Mouse (Mus musculus): Measurements from ENCODE around the gene Pcmtd2. TPM values are rescaled to one million over a fixed set of nuclear protein-coding genes. Genes with fewer than 3 reads are reported as not detected.
"Not testable (repeated sequence)": the region's sequence is repeated elsewhere in the genome, so short reads cannot be mapped to it uniquely, and the experiment has no call there.

The Pcmtd2 gene
- 29.0 and 32.6 TPM in 2 replicates for polyA plus RNA-seq (2014; fragmentation: Nextera tagmentation; extraction: Ambion mirVana)

- Histone ChIP-seq H3K4me2 (replicated peaks) (peak within 1 kb of the TSS; percentile 64), H3K36me3 (replicated peaks; ENCODE audit: control insufficient read depth, insufficient read depth) (peaks cover 18% of the 10 kb centered on the region), H3K4me3 (replicated peaks; ENCODE audit: low read length) (peak within 1 kb of the TSS; percentile 57), H3K9me3 (ENCODE audit: control insufficient read depth, low read length) (no peaks in the 10 kb centered on the region), H3K4me1 (replicated peaks; ENCODE audit: control insufficient read depth, insufficient read depth, low read length) (peaks cover 5% of the 10 kb centered on the region; the same call in 1 of the 2 replicates), H3K27me3 (ENCODE audit: control insufficient read depth, insufficient read depth, low read length) (no peaks in the 10 kb centered on the region), H3K9ac (peak within 1 kb of the TSS; percentile 78), H3K27ac (peak within 1 kb of the TSS; percentile 81)
- DNase-seq (ENCODE audit: low spot score), result peak; percentile 91
- WGBS, result under 1% methylated on average over 35 of the region's 35 CpGs
- ATAC-seq (ENCODE audit: low FRiP score), result peak; percentile 98
Measured at GRCm38 (mm10) chr2:181837372-181838292, at the start of gene Pcmtd2. Gene Pcmtd2 (plus strand): TSS chr2:181837854.

- no peak for ATAC-seq (ENCODE audit: low FRiP score)
Measured at GRCm38 (mm10) chr2:181789396-181789795, 48.3 kb upstream of the Pcmtd2 start.

GRCm38 (mm10) chr2:181793186-181793585 lies 44.5 kb upstream of the Pcmtd2 start:
- WGBS, result 90% methylated on average over 8 of the region's 8 CpGs
- H3K36me3 ChIP-seq (replicated peaks; ENCODE audit: control insufficient read depth, insufficient read depth), result peaks cover 89% of the 10 kb centered on the region
- H3K27ac ChIP-seq; DNase-seq (ENCODE audit: low spot score); H3K9me3 ChIP-seq (ENCODE audit: control insufficient read depth, low read length); H3K4me1 ChIP-seq (replicated peaks; ENCODE audit: control insufficient read depth, insufficient read depth, low read length); H3K9ac ChIP-seq; H3K4me3 ChIP-seq (replicated peaks; ENCODE audit: low read length); H3K27me3 ChIP-seq (ENCODE audit: control insufficient read depth, insufficient read depth, low read length); H3K4me2 ChIP-seq (replicated peaks); ATAC-seq (ENCODE audit: low FRiP score): not testable (repeated sequence)

More at GRCm38 (mm10) chr2:181789396-181789795, 48.3 kb upstream of the Pcmtd2 start:
- Histone ChIP-seq H3K4me3 (replicated peaks; ENCODE audit: low read length) (no peak overlapping the region), H3K27me3 (ENCODE audit: control insufficient read depth, insufficient read depth, low read length) (no peaks in the 10 kb centered on the region), H3K4me2 (replicated peaks) (no peak overlapping the region), H3K9me3 (ENCODE audit: control insufficient read depth, low read length) (no peaks in the 10 kb centered on the region), H3K27ac (no peak overlapping the region), H3K9ac (no peak overlapping the region), H3K36me3 (replicated peaks; ENCODE audit: control insufficient read depth, insufficient read depth) (peaks cover 81% of the 10 kb centered on the region), H3K4me1 (replicated peaks; ENCODE audit: control insufficient read depth, insufficient read depth, low read length) (no peaks in the 10 kb centered on the region)
- DNase-seq (ENCODE audit: low spot score), result no peak
- 80% methylated on average over 6 of the region's 6 CpGs for WGBS

- DNase-seq (ENCODE audit: low spot score) (no peak), ATAC-seq (ENCODE audit: low FRiP score) (peak; percentile 40; the same call in 1 of the 2 replicates)
- Histone ChIP-seq H3K27ac (no peak overlapping the region), H3K4me2 (replicated peaks) (no peak overlapping the region), H3K4me3 (replicated peaks; ENCODE audit: low read length) (no peak overlapping the region), H3K36me3 (replicated peaks; ENCODE audit: control insufficient read depth, insufficient read depth) (peaks cover 79% of the 10 kb centered on the region), H3K9ac (no peak overlapping the region), H3K27me3 (ENCODE audit: control insufficient read depth, insufficient read depth, low read length) (no peaks in the 10 kb centered on the region), H3K4me1 (replicated peaks; ENCODE audit: control insufficient read depth, insufficient read depth, low read length) (no peaks in the 10 kb centered on the region), H3K9me3 (ENCODE audit: control insufficient read depth, low read length) (no peaks in the 10 kb centered on the region)
- WGBS, result 73% methylated on average over 3 of the region's 3 CpGs
Measured at GRCm38 (mm10) chr2:181795641-181796130, 42.0 kb upstream of the Pcmtd2 start.

DNA sequence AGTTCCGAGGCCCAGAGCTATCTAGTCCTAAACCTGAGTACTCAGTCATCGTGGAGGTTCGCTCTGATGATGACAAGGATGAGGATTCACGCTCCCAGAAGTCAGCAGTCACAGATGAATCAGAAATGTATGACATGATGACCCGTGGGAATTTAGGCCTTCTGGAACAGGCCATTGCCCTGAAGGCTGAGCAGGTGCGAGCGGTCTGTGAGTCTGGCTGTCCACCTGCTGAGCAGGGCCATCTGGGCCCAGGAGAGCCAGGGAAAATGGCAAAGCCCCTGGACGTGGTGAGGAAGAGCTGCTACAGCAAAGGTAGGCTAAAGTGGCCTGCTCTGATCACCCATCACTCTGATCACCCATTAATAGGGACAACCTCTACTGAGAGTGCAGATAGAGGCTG lies 40.0 kb upstream of the Pcmtd2 start:
- Histone ChIP-seq H3K9ac (no peak overlapping the region), H3K27ac (no peak overlapping the region), H3K4me3 (replicated peaks; ENCODE audit: low read length) (no peak overlapping the region), H3K4me1 (replicated peaks; ENCODE audit: control insufficient read depth, insufficient read depth, low read length) (no peaks in the 10 kb centered on the region), H3K4me2 (replicated peaks) (no peak overlapping the region), H3K9me3 (ENCODE audit: control insufficient read depth, low read length) (no peaks in the 10 kb centered on the region), H3K27me3 (ENCODE audit: control insufficient read depth, insufficient read depth, low read length) (no peaks in the 10 kb centered on the region), H3K36me3 (replicated peaks; ENCODE audit: control insufficient read depth, insufficient read depth) (peaks cover 80% of the 10 kb centered on the region)
- DNase-seq (ENCODE audit: low spot score) (no peak), ATAC-seq (ENCODE audit: low FRiP score) (no peak)
- 65% methylated on average over 8 of the region's 8 CpGs for WGBS

- H3K27me3 ChIP-seq (ENCODE audit: control insufficient read depth, insufficient read depth, low read length), result no peaks in the 10 kb centered on the region
- H3K4me1 ChIP-seq (replicated peaks; ENCODE audit: control insufficient read depth, insufficient read depth, low read length), result no peaks in the 10 kb centered on the region
- H3K9ac ChIP-seq, result no peak overlapping the region
- peaks cover 69% of the 10 kb centered on the region for H3K36me3 ChIP-seq (replicated peaks; ENCODE audit: control insufficient read depth, insufficient read depth)
- no peak overlapping the region for H3K27ac ChIP-seq
- WGBS, result 75% methylated on average over 2 of the region's 2 CpGs
- no peak overlapping the region for H3K4me3 ChIP-seq (replicated peaks; ENCODE audit: low read length)
- no peak overlapping the region for H3K4me2 ChIP-seq (replicated peaks)
- H3K9me3 ChIP-seq (ENCODE audit: control insufficient read depth, low read length), result no peaks in the 10 kb centered on the region
- DNase-seq (ENCODE audit: low spot score), result no peak
- ATAC-seq (ENCODE audit: low FRiP score), result no peak
Measured at GRCm38 (mm10) chr2:181829032-181829650, 8.5 kb upstream of the Pcmtd2 start.

DNA sequence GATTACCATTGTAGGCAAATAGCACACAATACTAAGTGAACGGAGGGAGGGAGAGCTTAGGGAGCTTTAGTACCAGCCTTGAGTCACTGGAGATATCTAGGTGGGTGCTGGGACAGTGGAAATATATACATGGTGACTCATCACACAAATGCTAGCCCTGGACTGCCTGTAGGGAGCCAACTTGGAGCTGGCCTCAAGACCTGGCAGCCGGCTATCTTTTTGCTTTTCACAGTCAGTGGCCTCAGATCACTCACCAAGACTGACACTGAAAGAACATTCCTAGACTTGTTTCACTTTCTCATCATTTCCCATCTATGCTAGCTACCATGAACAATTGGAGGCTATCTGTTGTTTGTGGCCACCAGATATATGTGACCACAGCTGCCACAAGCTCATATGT lies 4.9 kb upstream of the Pcmtd2 start:
- ATAC-seq (ENCODE audit: low FRiP score) (no peak), DNase-seq (ENCODE audit: low spot score) (no peak)
- no peak overlapping the region for H3K9ac ChIP-seq
- H3K27me3 ChIP-seq (ENCODE audit: control insufficient read depth, insufficient read depth, low read length), result no peaks in the 10 kb centered on the region
- no peaks in the 10 kb centered on the region for H3K9me3 ChIP-seq (ENCODE audit: control insufficient read depth, low read length)
- H3K36me3 ChIP-seq (replicated peaks; ENCODE audit: control insufficient read depth, insufficient read depth), result peaks cover 37% of the 10 kb centered on the region
- WGBS, result 88% methylated on average over 2 of the region's 2 CpGs
- no peak overlapping the region for H3K27ac ChIP-seq
- no peaks in the 10 kb centered on the region for H3K4me1 ChIP-seq (replicated peaks; ENCODE audit: control insufficient read depth, insufficient read depth, low read length)
- H3K4me2 ChIP-seq (replicated peaks), result no peak overlapping the region
- no peak overlapping the region for H3K4me3 ChIP-seq (replicated peaks; ENCODE audit: low read length)

- Histone ChIP-seq H3K27me3 (ENCODE audit: control insufficient read depth, insufficient read depth, low read length) (no peaks in the 10 kb centered on the region), H3K4me1 (replicated peaks; ENCODE audit: control insufficient read depth, insufficient read depth, low read length) (peaks cover 5% of the 10 kb centered on the region; the same call in 1 of the 2 replicates), H3K27ac (peak overlapping the region; percentile 81), H3K9ac (peak overlapping the region; percentile 78), H3K9me3 (ENCODE audit: control insufficient read depth, low read length) (no peaks in the 10 kb centered on the region), H3K4me2 (replicated peaks) (peak overlapping the region; percentile 64), H3K36me3 (replicated peaks; ENCODE audit: control insufficient read depth, insufficient read depth) (peaks cover 21% of the 10 kb centered on the region), H3K4me3 (replicated peaks; ENCODE audit: low read length) (peak overlapping the region; percentile 57)
- ATAC-seq (ENCODE audit: low FRiP score) (no peak), DNase-seq (ENCODE audit: low spot score) (no peak)
- WGBS, result 0% methylated on average over 3 of the region's 3 CpGs
Measured at GRCm38 (mm10) chr2:181838293-181838680, 633 bp downstream of the Pcmtd2 start.

DNA sequence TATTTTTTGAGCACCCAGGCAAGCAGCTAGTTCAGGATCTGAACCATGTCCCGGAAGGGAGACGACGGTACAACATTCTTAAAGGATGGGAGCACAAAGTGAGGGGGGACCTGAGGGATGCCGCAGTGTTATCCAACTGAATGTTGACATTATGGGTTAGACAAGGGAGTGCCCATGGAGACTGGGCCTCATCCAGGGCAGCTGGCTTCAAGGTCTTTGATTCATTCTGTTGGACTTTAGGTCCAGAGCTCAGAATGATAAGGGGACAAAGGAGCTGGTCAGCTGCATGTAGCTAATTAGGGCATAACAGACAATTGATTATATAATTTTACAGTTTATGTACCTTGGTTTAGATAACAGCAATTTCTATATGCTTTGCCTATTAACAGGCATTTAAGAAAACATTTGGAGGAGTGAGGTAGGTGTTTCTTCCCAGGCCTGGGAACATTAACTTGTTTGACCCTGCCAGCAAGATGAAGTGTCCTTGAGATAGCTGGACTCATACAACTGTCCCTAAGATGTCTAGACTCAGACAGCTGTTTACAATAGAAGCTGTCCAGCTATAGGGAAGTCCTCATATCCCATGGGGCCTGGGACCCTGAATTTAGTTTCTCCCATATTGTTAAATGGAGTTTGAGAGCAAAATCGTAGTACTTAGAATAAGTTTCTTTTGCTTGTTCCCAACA lies 8.2 kb downstream of the Pcmtd2 start:
- Histone ChIP-seq H3K9me3 (ENCODE audit: control insufficient read depth, low read length) (no peaks in the 10 kb centered on the region), H3K27ac (no peak overlapping the region), H3K4me2 (replicated peaks) (no peak overlapping the region), H3K4me1 (replicated peaks; ENCODE audit: control insufficient read depth, insufficient read depth, low read length) (no peaks in the 10 kb centered on the region), H3K9ac (no peak overlapping the region), H3K4me3 (replicated peaks; ENCODE audit: low read length) (no peak overlapping the region), H3K27me3 (ENCODE audit: control insufficient read depth, insufficient read depth, low read length) (no peaks in the 10 kb centered on the region), H3K36me3 (replicated peaks; ENCODE audit: control insufficient read depth, insufficient read depth) (peaks cover 78% of the 10 kb centered on the region)
- ATAC-seq (ENCODE audit: low FRiP score) (no peak), DNase-seq (ENCODE audit: low spot score) (no peak)
- WGBS, result 93% methylated on average over 5 of the region's 5 CpGs
